Mouse (Mus musculus) heart, embryonic 16.5 days (tissue): Measurements from ENCODE around the gene Fbxw5. TPM values are rescaled to one million over a fixed set of nuclear protein-coding genes. Genes with fewer than 3 reads are reported as not detected.

Source experiments
- ATAC-seq: fragments of 200-750 bp; cut with Nextera tagmentation; replicated peaks from 2 replicates; pipeline ENCODE4 v1.8.0; 2017; ENCODE audit warnings: moderate number of reproducible peaks; ENCODE audit not compliant: insufficient read depth, low FRiP score; ENCODE audit errors: extremely low read depth
- H3K27ac ChIP-seq: fragments of 300-500 bp; sonication (generic); 2 replicates; pipeline ENCODE4 v1.5.1; 2014; ENCODE audit warnings: mild to moderate bottlenecking, low read length, control low read depth, moderate library complexity
- H3K27me3 ChIP-seq: fragments of 300-500 bp; sonication (generic); 2 replicates; pipeline ENCODE4 v1.6.1; 2014; ENCODE audit warnings: low read length, mixed read lengths; ENCODE audit not compliant: control insufficient read depth, insufficient read depth
- H3K36me3 ChIP-seq: fragments of 300-500 bp; sonication (generic); 2 replicates; pipeline ENCODE4 v1.6.1; 2014; ENCODE audit not compliant: control insufficient read depth, insufficient read depth
- H3K4me1 ChIP-seq: fragments of 300-500 bp; sonication (generic); 2 replicates; pipeline ENCODE4 v1.6.1; 2014; ENCODE audit warnings: low read length, mixed read lengths; ENCODE audit not compliant: control insufficient read depth, insufficient read depth
- H3K4me2 ChIP-seq: fragments of 300-500 bp; sonication (generic); 2 replicates; pipeline ENCODE4 v1.6.1; 2014; ENCODE audit warnings: low read depth, mild to moderate bottlenecking, control low read depth, low read length
- H3K4me3 ChIP-seq: fragments of 300-500 bp; sonication (generic); 2 replicates; pipeline ENCODE4 v1.5.1; 2014; ENCODE audit warnings: mild to moderate bottlenecking, control low read depth, low read length
- H3K9ac ChIP-seq: fragments of 300-500 bp; sonication (generic); 2 replicates; pipeline ENCODE4 v1.6.1; 2014; ENCODE audit warnings: low read length, control low read depth
- H3K9me3 ChIP-seq: fragments of 300-500 bp; sonication (generic); replicated peaks from 2 replicates; pipeline ENCODE4 v1.6.1; 2016; ENCODE audit warnings: low read length; ENCODE audit not compliant: control insufficient read depth
- WGBS: fragments of 180-500 bp; shearing (Covaris S2); extraction: QIAGEN DNeasy Blood & Tissue Kit; methylation state at CpG from one replicate; pipeline ENCODE4 v1.1.7; 2014; 5-methylcytosine and 5-hydroxymethylcytosine counted together
- polyA plus RNA-seq: library from polyadenylated mRNA; unstranded; fragments of >200 nt; fragmentation: Nextera tagmentation; extraction: Ambion mirVana; gene quantifications from 2 replicates; pipeline ENCODE4 v1.2.1, GENCODE M21; 2015

Fbxw5 gene
- polyA plus RNA-seq, 1 experiment from 2014 or later: 97.8 TPM

DNA sequence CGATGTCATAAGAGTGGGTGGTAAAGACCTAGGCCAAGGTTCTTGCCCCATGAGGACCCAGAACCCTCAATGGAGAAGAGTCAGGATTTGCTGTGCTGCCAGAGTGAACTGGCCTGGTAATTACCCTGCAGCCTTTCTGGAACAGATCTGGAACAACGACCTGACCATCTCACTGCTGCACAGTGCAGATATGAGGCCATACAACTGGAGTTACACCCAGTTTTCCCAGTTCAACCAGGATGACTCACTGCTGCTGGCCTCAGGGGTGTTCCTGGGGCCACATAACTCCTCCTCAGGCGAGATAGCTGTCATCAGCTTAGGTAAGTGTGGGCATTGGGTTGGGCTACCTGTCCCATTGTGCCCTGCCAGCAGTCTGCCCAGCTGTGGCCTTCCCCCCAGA is 2.2 kb downstream of the Fbxw5 start:
- peaks cover 10% of the 10 kb centered on the region for H3K4me1 ChIP-seq
- no peaks in the 10 kb centered on the region for H3K9me3 ChIP-seq
- no peaks in the 10 kb centered on the region for H3K27me3 ChIP-seq
- 86% methylated on average over 3 of the region's 3 CpGs for WGBS
- ATAC-seq: no peak
- H3K4me3 ChIP-seq: no peak overlapping the region
- no peak overlapping the region for H3K27ac ChIP-seq
- H3K9ac ChIP-seq: no peak overlapping the region
- H3K4me2 ChIP-seq: no peak overlapping the region
- peaks cover 21% of the 10 kb centered on the region for H3K36me3 ChIP-seq

DNA sequence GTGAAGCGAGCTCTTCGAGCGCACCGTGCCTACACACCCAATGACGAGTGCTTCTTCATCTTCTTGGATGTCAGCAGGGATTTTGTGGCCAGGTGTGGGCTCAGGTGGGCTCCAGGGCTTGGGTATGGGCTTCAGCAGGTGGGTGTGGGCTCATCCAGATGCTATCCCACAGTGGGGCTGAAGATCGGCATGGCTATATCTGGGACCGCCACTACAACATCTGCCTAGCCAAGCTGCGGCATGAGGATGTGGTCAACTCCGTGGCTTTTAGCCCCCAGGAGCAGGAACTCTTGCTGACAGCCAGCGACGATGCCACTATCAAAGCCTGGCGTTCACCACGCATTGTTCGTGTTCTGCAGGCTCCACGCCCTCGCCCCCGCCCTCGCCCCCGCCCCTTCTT is 4.0 kb downstream of the Fbxw5 start:
- 89% methylated on average over 19 of the region's 19 CpGs for WGBS
- no peaks in the 10 kb centered on the region for H3K27me3 ChIP-seq
- ATAC-seq: no peak
- H3K9ac ChIP-seq: no peak overlapping the region
- no peak overlapping the region for H3K27ac ChIP-seq
- peaks cover 21% of the 10 kb centered on the region for H3K36me3 ChIP-seq
- no peaks in the 10 kb centered on the region for H3K9me3 ChIP-seq
- no peak overlapping the region for H3K4me2 ChIP-seq
- no peak overlapping the region for H3K4me3 ChIP-seq
- H3K4me1 ChIP-seq: peaks cover 10% of the 10 kb centered on the region

DNA sequence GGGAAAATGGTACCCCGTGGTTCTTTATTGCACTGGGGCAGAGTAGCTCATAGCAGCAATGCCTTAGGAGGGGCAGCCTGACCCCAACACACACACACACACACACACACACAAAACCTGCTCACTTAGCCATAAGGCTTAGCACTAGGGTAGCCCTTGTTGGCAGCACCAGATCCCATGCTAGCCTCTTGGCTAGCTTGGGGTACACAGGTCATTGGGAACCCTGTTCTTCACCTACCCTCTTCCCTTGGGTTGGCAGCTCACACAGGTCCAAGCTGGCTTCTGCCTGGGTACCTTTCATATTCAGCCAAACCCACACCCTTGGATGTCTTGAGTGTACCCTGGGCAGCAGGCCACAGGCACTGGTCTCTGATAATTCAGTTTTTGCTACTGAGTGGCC is 4.5 kb downstream of the Fbxw5 start:
- peaks cover 21% of the 10 kb centered on the region for H3K36me3 ChIP-seq
- no peaks in the 10 kb centered on the region for H3K27me3 ChIP-seq
- ATAC-seq: no peak

DNA sequence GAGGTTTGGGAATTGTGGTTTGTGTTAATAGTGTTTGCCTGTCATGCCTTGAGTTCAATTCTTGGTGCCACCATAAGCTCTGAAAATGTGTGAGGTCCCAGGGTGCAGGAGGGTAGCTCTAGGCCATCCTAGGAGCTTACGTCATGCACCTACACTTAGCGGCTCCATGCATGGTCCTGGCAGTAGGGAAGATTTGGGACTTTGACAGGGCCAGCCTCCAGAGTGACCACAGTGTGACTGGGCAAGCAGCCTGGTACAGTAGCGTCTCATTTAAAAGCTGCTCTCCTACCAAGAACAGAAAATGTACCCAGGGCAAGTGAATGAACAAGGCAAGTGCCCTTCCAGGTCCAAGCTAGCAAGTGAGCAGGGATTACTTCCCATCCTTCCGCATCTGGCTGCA is 5.3 kb downstream of the Fbxw5 start:
- ATAC-seq: no peak
- no peak overlapping the region for H3K4me3 ChIP-seq
- H3K4me2 ChIP-seq: no peak overlapping the region
- H3K9me3 ChIP-seq: no peaks in the 10 kb centered on the region
- WGBS: 96% methylated on average over 4 of the region's 4 CpGs
- H3K27me3 ChIP-seq: no peaks in the 10 kb centered on the region
- H3K9ac ChIP-seq: no peak overlapping the region
- H3K27ac ChIP-seq: no peak overlapping the region
- peaks cover 7% of the 10 kb centered on the region for H3K4me1 ChIP-seq
- peaks cover 21% of the 10 kb centered on the region for H3K36me3 ChIP-seq

More for the DNA sequence above, 4.5 kb downstream of the Fbxw5 start:
- WGBS: 95% methylated on average over 1 of the region's 1 CpGs
- H3K4me3 ChIP-seq: no peak overlapping the region
- H3K27ac ChIP-seq: no peak overlapping the region
- no peaks in the 10 kb centered on the region for H3K9me3 ChIP-seq
- H3K4me2 ChIP-seq: no peak overlapping the region
- H3K9ac ChIP-seq: no peak overlapping the region
- peaks cover 9% of the 10 kb centered on the region for H3K4me1 ChIP-seq

DNA sequence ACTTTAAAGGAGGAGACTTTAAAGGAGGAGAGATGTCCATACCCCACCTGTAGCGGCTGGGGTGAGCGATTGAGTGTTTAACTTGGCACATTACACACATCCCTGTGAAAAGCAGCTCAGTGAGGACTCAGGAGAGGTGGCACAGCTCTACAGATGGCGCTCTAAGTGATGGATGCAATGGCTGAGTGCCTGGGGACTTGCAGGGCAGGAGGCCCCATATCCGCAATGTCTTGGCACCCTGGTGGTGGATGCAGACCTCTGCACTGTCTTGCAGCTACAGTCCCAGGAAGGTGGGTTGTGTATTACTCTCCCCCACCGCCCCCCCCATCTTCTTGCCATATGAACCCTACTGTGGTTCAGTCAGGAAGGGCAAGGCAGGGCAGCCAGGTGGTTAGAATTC is 6.4 kb downstream of the Fbxw5 start:
- peaks cover under 1% of the 10 kb centered on the region for H3K4me1 ChIP-seq
- H3K36me3 ChIP-seq: peaks cover 21% of the 10 kb centered on the region
- WGBS: 42% methylated on average over 5 of the region's 5 CpGs
- no peak overlapping the region for H3K27ac ChIP-seq
- ATAC-seq: no peak
- no peaks in the 10 kb centered on the region for H3K27me3 ChIP-seq
- H3K4me2 ChIP-seq: no peak overlapping the region
- H3K9me3 ChIP-seq: no peaks in the 10 kb centered on the region
- H3K4me3 ChIP-seq: no peak overlapping the region
- H3K9ac ChIP-seq: no peak overlapping the region

DNA sequence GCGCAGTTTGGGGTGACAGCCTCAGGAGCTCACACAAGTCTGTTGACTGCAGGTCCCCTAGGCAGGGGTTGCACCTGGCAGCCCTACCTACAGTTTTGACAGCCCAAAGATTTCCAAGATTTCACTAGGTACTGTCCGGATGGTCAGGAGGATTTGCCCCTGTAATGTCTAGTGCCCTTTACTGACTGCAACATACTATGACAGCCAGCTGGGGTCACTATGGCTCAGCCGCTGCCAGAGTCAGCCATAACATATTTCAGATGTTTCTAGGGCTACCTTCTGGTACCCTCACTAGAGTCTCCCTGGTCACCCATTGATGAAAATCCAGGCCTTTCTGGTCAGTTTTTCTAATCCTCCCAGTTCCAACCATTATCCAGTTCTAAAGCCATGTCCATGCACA is 9.4 kb downstream of the Fbxw5 start:
- WGBS: 63% methylated on average over 3 of the region's 3 CpGs
- no peaks in the 10 kb centered on the region for H3K4me1 ChIP-seq
- H3K27me3 ChIP-seq: no peaks in the 10 kb centered on the region
- no peaks in the 10 kb centered on the region for H3K9me3 ChIP-seq
- ATAC-seq: no peak
- H3K27ac ChIP-seq: no peak overlapping the region
- H3K4me3 ChIP-seq: no peak overlapping the region
- no peak overlapping the region for H3K4me2 ChIP-seq
- H3K9ac ChIP-seq: no peak overlapping the region
- peaks cover under 1% of the 10 kb centered on the region; the same call in 1 of the 2 replicates for H3K36me3 ChIP-seq

DNA sequence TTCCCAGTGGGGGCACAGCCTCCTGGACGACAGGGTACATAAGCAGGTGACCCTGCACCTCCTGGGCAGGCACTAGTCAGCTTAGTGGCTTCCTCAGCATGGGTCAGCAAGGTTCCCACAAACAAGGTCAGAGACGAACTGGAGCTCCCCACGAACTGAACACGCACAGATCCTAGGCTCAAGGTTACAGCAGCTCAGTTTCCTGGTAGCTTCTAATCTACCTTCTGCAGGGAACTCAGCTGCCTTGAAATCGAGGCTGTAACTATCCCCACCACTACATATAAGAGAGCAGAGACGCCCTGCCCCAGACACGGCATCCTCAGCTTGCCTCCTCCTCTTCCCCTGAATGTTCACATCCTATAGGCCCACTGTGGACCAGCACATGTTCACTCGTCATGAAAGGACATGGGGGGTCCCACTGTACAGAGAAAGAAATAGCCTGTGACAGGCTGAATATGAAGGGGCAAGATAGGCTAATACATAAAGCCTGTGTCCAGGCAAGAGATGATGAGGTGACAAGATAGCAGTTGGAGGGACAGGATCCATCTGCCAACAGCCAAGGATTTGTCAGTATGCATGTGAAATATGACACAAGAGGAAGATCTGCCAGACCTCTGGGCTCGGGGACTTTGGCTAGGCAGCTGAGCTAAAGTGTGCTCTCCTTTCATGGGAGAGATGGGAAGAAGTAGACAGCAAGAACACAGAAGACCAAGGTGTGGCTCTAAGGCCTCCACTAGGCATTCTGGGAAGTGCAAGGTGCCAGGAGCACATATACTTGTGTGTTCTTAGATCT is 26.2 kb downstream of the Fbxw5 start:
- Histone ChIP-seq H3K27ac (no peak overlapping the region), H3K4me1 (no peaks in the 10 kb centered on the region), H3K27me3 (no peaks in the 10 kb centered on the region), H3K9ac (no peak overlapping the region), H3K36me3 (peaks cover 71% of the 10 kb centered on the region), H3K9me3 (no peaks in the 10 kb centered on the region), H3K4me2 (no peak overlapping the region), H3K4me3 (no peak overlapping the region)
- WGBS: 88% methylated on average over 9 of the region's 9 CpGs
- ATAC-seq: no peak

DNA sequence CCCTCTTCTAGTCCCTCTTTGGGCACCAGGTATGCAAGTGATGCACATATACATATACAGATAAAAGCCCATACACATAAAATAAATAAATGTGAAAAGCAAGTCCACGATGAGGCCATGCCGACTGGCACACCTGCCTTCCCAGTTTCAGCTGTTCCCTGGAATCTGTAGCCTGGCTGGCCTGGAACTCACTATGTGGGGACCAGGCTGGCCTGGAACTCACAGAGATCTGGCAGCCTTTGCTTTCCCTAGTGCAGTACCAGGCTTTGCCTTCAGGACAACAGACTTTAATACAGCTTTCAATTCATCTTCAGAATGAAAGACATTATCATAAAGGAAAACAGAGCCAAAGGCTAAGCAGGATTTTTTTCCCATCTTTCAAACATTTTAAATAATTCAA is 33.2 kb downstream of the Fbxw5 start:
- no peak overlapping the region for H3K4me3 ChIP-seq
- no peaks in the 10 kb centered on the region for H3K9me3 ChIP-seq
- no peaks in the 10 kb centered on the region for H3K27me3 ChIP-seq
- peaks cover 34% of the 10 kb centered on the region for H3K36me3 ChIP-seq
- ATAC-seq: no peak
- no peak overlapping the region for H3K4me2 ChIP-seq
- WGBS: 91% methylated on average over 2 of the region's 2 CpGs
- H3K9ac ChIP-seq: no peak overlapping the region
- H3K4me1 ChIP-seq: peaks cover 4% of the 10 kb centered on the region
- peak overlapping the region; percentile 66; the same call in 1 of the 2 replicates for H3K27ac ChIP-seq

DNA sequence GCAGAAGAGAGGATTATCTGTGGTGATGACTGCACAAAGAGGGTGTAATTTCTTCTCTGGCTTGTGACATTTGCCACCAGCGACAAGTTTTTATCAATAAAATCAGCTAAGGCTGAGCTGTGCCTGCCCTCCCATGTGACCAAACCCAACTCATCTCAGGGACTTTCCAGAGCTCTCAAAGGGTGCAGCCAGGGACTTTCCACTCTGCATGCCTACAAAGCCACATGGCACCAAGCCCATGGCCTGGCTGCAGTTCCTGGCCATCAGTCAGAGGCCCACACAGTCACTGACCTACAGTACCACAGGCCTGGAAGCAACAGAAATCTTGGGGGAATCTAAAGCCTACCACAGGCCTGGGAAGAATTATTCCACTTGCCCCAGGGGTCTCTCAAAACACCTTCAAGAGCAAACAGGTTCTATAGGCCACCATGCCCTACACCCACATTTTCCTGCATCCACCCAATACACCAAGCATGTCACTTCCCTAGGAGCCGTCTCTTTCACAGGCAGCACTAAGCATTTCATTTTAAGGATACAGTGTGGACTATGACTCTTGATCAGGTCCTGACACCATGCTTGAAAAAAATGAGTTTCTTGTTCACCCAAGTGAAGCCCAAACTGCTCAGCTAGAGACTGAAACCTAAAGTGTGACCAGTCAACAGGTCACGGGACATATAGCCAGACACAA is 33.8 kb downstream of the Fbxw5 start:
- H3K36me3 ChIP-seq: peaks cover 28% of the 10 kb centered on the region
- WGBS: 68% methylated on average over 3 of the region's 3 CpGs

More for the DNA sequence above, 33.8 kb downstream of the Fbxw5 start:
- no peaks in the 10 kb centered on the region for H3K27me3 ChIP-seq
- H3K4me2 ChIP-seq: no peak overlapping the region
- peak; percentile 76; the same call in 1 of the 2 replicates for ATAC-seq
- peak overlapping the region; percentile 70 for H3K27ac ChIP-seq
- peaks cover 4% of the 10 kb centered on the region for H3K4me1 ChIP-seq
- H3K9me3 ChIP-seq: no peaks in the 10 kb centered on the region
- H3K4me3 ChIP-seq: no peak overlapping the region
- H3K9ac ChIP-seq: no peak overlapping the region
